Mouse (Mus musculus): ENCODE measurements around the gene Cldn18. TPM values are rescaled to one million over a fixed set of nuclear protein-coding genes. Genes with fewer than 3 reads are reported as not detected.
A peak's percentile ranks its signal among the peaks of the same experiment; 100 is the strongest.

Gene Cldn18
- polyA plus RNA-seq (2015; fragmentation: Nextera tagmentation; extraction: Ambion mirVana) = 0.09 TPM in 1 of 2 replicates, not detected in the other

DNA sequence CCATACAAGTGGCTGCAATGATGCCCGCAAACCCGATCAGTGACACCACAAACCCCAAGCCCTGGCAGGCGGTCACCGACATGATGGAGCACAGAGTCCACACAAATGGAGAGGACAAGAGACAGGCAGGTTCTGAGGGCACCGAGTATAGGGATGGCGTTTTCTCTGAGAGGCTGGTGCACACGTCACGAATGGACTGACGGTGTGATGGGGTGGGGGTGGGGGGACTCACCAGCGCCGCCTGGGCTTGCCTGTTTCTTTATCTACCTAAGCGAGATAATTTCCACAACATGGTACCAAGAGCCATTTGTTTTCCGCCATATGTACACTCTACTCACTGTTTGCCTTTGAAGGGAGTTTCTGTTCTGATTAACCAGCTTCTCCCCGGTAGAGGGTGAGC lies at the start of gene Cldn18:
Cldn18 (minus strand) TSS at position 134 of the 400 bp plus-strand sequence.
- ATAC-seq (ENCODE audit: low FRiP score, low read depth) = no peak
- Histone ChIP-seq H3K4me2 (no peak within 1 kb of the TSS), H3K27ac (replicated peaks) (no peak within 1 kb of the TSS), H3K4me3 (no peak within 1 kb of the TSS), H3K9ac (no peak within 1 kb of the TSS), H3K36me3 (no peaks in the 10 kb centered on the region), H3K9me3 (no peaks in the 10 kb centered on the region), H3K27me3 (no peaks in the 10 kb centered on the region), H3K4me1 (replicated peaks) (no peaks in the 10 kb centered on the region)
- WGBS = 91% methylated on average over 14 of the region's 14 CpGs

DNA sequence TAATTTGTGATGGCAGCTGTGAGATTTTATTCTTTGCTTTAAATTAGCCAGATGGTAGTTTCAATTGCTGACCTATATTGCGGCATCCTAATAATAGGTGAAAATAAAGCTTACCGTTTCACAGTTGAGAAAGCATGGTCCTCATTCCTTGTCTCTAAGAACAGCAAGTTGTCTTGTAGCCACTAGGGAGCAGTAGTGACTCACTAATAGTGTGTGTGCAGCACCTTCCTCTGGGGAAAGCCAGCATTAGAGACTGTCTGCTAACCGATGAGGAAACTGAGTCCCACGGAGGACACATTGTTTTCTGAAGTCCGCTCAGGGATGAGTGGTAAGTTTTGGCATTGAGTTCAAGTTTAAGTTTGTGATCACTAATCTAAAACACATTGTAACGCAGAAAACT lies 46.5 kb upstream of the Cldn18 start:
- ATAC-seq (ENCODE audit: low FRiP score, low read depth) = no peak
- H3K4me2 ChIP-seq = no peak overlapping the region
- H3K27me3 ChIP-seq = no peaks in the 10 kb centered on the region
- no peak overlapping the region for H3K27ac ChIP-seq (replicated peaks)
- WGBS = 59% methylated on average over 6 of the region's 6 CpGs
- no peaks in the 10 kb centered on the region for H3K9me3 ChIP-seq
- no peak overlapping the region for H3K9ac ChIP-seq
- H3K4me3 ChIP-seq = no peak overlapping the region
- H3K4me1 ChIP-seq (replicated peaks) = no peaks in the 10 kb centered on the region
- no peaks in the 10 kb centered on the region for H3K36me3 ChIP-seq

DNA sequence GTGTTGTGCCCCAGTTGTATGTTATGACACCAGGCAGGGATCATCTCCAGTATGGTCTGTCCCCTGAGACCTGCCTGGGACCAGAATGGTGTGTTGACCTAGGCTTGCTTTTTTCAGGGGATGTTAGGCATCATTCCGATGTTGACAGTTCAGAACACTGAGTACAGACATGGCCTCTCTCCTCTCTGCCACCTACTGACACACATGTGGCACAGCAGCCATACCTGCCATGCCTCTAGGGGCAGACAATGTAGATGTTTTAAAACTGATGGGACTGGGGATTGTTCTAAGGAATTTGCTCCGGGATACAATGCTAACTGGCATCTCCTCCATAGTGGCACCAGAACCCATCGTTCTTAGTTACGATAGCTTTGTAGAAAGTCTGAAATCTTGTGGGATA lies 33.2 kb upstream of the Cldn18 start:
- no peak overlapping the region for H3K27ac ChIP-seq (replicated peaks)
- H3K4me2 ChIP-seq = no peak overlapping the region
- H3K9me3 ChIP-seq = no peaks in the 10 kb centered on the region
- H3K27me3 ChIP-seq = 0 out of 2 replicates have a peak, but pooled peaks cover 5% of the 10 kb centered on the region
- H3K9ac ChIP-seq = no peak overlapping the region
- no peaks in the 10 kb centered on the region for H3K36me3 ChIP-seq
- WGBS = 90% methylated on average over 4 of the region's 4 CpGs
- 0 out of 2 replicates have a peak, but pooled peaks cover 1% of the 10 kb centered on the region for H3K4me1 ChIP-seq (replicated peaks)
- no peak overlapping the region for H3K4me3 ChIP-seq
- ATAC-seq (ENCODE audit: low FRiP score, low read depth) = no peak

DNA sequence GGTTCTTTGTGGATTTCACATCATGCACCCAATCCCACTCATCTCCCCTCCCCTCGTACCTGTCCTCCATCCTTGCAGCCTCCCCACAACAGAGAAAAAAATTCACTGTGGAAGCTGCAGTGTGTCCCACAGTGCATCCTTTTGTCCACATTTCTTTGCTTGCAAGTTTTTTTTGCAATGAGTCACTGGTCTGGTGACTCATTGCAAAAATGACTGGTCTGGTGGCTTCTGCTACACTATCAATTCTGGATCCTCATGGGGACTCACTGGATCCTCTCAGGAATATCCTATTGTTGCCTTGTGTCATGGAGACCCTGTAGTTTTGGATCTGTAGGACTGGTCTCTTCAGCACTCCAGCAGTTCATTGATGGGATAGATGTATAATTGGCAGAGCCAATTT lies 31.2 kb upstream of the Cldn18 start:
- 84% methylated on average over 1 of the region's 1 CpGs for WGBS
- H3K4me2 ChIP-seq = no peak overlapping the region
- H3K27ac ChIP-seq (replicated peaks) = no peak overlapping the region
- no peaks in the 10 kb centered on the region for H3K9me3 ChIP-seq
- 0 out of 2 replicates have a peak, but pooled peaks cover 5% of the 10 kb centered on the region for H3K27me3 ChIP-seq
- peaks cover 13% of the 10 kb centered on the region; the same call in 1 of the 2 replicates for H3K4me1 ChIP-seq (replicated peaks)
- no peaks in the 10 kb centered on the region for H3K36me3 ChIP-seq
- no peak overlapping the region for H3K9ac ChIP-seq
- ATAC-seq (ENCODE audit: low FRiP score, low read depth) = no peak
- H3K4me3 ChIP-seq = no peak overlapping the region

DNA sequence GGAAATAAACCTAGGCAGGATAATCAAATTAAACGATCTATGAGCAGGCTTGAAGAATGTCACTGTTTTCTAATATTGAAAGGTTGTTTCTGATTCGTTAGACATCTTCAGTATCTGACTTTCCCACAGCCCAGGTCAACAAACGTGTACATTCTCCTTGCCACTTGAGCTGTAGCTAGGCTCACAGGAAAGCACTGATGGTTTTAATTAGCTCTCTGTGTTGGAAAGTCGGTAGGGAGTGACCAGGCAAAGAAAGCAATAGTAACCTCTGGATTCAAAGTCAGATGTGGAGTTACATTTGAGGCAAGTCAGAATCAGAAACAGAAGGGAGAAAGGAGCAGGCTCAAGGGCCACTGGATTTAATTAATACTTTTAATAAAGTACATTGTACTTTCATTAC lies 30.7 kb upstream of the Cldn18 start:
- 71% methylated on average over 4 of the region's 4 CpGs for WGBS
- no peak for ATAC-seq (ENCODE audit: low FRiP score, low read depth)
- Histone ChIP-seq H3K4me3 (no peak overlapping the region), H3K27me3 (0 out of 2 replicates have a peak, but pooled peaks cover 5% of the 10 kb centered on the region), H3K4me2 (no peak overlapping the region), H3K4me1 (replicated peaks) (peaks cover 13% of the 10 kb centered on the region; the same call in 1 of the 2 replicates), H3K36me3 (no peaks in the 10 kb centered on the region), H3K27ac (replicated peaks) (no peak overlapping the region), H3K9me3 (no peaks in the 10 kb centered on the region), H3K9ac (no peak overlapping the region)

DNA sequence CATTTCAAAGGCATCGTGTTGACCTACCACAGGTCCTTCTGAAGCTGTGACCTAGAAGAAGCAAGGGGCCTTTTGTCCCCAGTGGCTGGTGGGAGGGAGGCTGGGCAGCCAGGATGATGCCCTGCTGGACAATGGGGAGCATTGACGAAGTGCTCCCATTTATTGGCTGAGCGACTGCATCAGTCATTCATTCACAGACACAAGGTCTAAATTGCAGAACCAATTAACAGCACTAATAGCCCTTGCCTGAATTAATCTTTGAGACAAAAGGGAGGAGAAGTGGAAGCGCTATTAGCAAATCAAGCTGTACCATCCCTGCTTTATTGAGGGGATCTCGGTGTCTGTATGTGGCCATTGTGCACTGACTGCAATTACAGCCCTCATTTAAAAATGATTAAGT lies 27.5 kb upstream of the Cldn18 start:
- H3K27ac ChIP-seq (replicated peaks) = no peak overlapping the region
- no peaks in the 10 kb centered on the region for H3K9me3 ChIP-seq
- ATAC-seq (ENCODE audit: low FRiP score, low read depth) = peak; percentile 59; the same call in 1 of the 2 replicates
- H3K4me2 ChIP-seq = no peak overlapping the region
- no peaks in the 10 kb centered on the region for H3K36me3 ChIP-seq
- 23% methylated on average over 5 of the region's 5 CpGs for WGBS
- H3K4me1 ChIP-seq (replicated peaks) = peaks cover 13% of the 10 kb centered on the region; the same call in 1 of the 2 replicates
- no peak overlapping the region for H3K9ac ChIP-seq
- no peak overlapping the region for H3K4me3 ChIP-seq
- H3K27me3 ChIP-seq = 0 out of 2 replicates have a peak, but pooled peaks cover 5% of the 10 kb centered on the region

DNA sequence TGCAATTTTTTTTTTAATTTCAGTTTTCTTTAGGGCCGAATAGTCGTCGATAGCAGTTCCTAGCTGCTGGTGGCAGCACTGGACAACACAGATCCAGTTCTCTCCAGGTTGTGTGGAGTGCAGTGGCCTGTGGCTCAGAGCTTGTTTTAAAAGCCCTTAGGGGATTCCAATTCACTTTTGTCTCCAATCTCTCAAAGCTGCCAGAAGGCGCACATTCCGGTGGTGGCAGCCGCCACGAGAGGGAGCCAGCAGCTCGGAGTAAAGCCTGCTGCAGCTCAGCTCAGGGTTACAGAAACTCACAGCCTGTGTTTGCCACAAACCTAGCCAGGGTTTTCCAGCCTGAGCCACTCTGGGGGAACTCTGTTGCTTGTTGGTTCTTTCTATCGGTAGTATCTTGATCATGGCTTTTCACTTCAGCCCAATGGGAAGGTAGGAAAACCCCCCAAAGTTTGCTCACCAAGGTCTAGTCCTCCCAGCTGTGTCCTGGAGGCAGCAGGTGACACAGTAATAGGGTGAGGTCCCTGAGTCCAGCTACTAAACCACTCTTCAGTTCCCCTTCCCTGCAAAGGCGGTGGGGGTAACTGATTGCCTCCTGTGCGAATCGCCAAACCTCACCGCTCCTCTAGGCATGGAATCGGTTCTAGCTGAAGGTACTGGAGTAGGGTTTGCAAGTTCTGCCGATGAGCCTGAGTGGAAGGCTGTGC lies 13.0 kb upstream of the Cldn18 start:
- Histone ChIP-seq H3K4me1 (replicated peaks) (no peaks in the 10 kb centered on the region), H3K9me3 (no peaks in the 10 kb centered on the region), H3K27me3 (0 out of 2 replicates have a peak, but pooled peaks cover 2% of the 10 kb centered on the region), H3K4me3 (no peak overlapping the region), H3K27ac (replicated peaks) (no peak overlapping the region), H3K4me2 (no peak overlapping the region), H3K9ac (no peak overlapping the region), H3K36me3 (no peaks in the 10 kb centered on the region)
- ATAC-seq (ENCODE audit: low FRiP score, low read depth) = peak; percentile 76; the same call in 1 of the 2 replicates
- WGBS = 38% methylated on average over 15 of the region's 15 CpGs

DNA sequence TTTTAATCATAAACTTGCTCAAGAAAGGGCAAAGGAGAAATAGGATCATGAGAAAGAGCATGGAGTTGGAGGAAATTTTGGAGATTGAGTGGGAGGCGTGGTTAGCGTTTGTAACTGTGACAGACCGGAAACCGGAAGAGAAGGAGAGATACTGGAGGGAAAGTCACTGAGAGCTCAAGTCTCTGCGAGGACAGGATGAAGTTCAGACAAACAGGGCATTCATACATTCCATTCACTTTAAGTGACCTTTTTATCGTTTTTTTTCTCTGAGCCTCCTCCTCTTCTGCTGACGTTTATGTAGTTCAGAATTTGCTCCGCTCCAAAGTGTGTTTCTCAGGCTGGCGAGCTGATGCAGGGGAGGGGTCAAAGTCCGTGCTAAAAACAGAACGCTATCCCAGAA lies 10.8 kb upstream of the Cldn18 start:
- no peak for ATAC-seq (ENCODE audit: low FRiP score, low read depth)
- WGBS = 74% methylated on average over 11 of the region's 11 CpGs

DNA sequence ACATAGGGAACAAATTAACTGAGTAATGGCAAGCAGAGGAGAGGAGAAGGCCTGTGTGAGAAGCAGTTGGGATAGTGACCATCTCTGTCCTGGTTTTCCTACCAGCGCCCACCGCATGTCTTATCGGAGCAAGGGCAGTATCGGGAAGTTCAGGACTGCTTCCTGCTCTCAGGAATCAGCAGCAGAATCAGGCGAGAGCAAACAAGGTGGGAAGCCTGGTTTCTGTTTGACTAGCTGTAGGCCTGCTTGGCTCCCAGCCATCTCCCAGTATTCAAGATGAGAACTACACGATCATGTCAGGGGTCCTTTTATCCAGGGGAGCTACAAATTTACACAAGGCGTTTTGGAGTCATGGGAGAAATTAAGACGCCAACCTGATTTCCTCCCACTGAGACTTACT lies 8.2 kb upstream of the Cldn18 start:
- Histone ChIP-seq H3K27me3 (0 out of 2 replicates have a peak, but pooled peaks cover 2% of the 10 kb centered on the region), H3K4me2 (no peak overlapping the region), H3K4me1 (replicated peaks) (no peaks in the 10 kb centered on the region), H3K9ac (no peak overlapping the region), H3K36me3 (no peaks in the 10 kb centered on the region), H3K4me3 (no peak overlapping the region), H3K9me3 (no peaks in the 10 kb centered on the region), H3K27ac (replicated peaks) (no peak overlapping the region)
- ATAC-seq (ENCODE audit: low FRiP score, low read depth) = no peak
- 82% methylated on average over 8 of the region's 8 CpGs for WGBS

More for the DNA sequence above, 10.8 kb upstream of the Cldn18 start:
- Histone ChIP-seq H3K9ac (no peak overlapping the region), H3K4me1 (replicated peaks) (no peaks in the 10 kb centered on the region), H3K9me3 (no peaks in the 10 kb centered on the region), H3K27me3 (0 out of 2 replicates have a peak, but pooled peaks cover 2% of the 10 kb centered on the region), H3K4me2 (no peak overlapping the region), H3K27ac (replicated peaks) (no peak overlapping the region), H3K4me3 (no peak overlapping the region), H3K36me3 (no peaks in the 10 kb centered on the region)

DNA sequence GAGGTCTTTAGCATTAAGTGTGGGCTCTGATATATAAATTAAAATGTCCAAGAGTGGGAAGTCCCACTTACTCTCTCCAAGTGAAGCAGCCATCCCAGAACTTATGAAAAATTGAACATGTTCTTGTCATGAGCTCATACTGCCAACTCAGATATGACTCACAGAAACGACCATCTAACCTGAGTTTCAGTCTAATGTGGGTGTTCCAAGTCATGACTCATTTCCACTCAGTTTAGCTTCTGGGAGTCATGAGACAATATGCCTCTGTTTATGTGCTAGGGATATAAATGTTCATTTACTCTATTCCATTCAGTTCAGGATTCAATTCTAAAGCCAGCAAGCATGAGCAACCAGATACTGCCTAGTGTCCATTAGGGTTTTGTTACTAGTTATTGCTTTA lies 2.9 kb upstream of the Cldn18 start:
- Histone ChIP-seq H3K27ac (replicated peaks) (no peak overlapping the region), H3K4me1 (replicated peaks) (no peaks in the 10 kb centered on the region), H3K9me3 (no peaks in the 10 kb centered on the region), H3K4me2 (no peak overlapping the region), H3K27me3 (no peaks in the 10 kb centered on the region), H3K4me3 (no peak overlapping the region), H3K36me3 (no peaks in the 10 kb centered on the region), H3K9ac (no peak overlapping the region)
- no peak for ATAC-seq (ENCODE audit: low FRiP score, low read depth)
- 72% methylated on average over 1 of the region's 1 CpGs for WGBS

DNA sequence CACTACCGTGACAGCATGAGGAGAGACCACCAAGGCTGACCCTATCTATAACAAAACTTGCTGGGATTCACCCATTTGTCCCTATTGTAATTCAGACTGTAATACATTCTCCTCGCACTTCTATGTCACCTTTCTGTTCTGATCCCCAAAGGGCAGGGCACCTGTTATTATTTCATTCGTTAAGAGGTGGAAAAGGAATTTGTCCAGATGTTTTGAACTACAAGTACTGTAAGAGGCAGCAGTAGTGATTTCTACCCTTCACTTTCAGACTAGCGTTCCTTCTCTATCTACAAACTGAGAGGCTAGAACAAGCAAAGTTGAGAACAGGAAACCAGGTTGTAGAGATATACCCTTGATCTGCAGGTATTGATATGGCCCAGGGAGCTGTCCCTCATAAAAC lies 6.8 kb downstream of the Cldn18 start:
- H3K4me1 ChIP-seq (replicated peaks) = no peaks in the 10 kb centered on the region
- no peaks in the 10 kb centered on the region for H3K36me3 ChIP-seq
- H3K4me2 ChIP-seq = no peak overlapping the region
- WGBS = 88% methylated on average over 4 of the region's 4 CpGs
- H3K9ac ChIP-seq = no peak overlapping the region
- H3K27ac ChIP-seq (replicated peaks) = no peak overlapping the region
- no peaks in the 10 kb centered on the region for H3K27me3 ChIP-seq
- H3K9me3 ChIP-seq = no peaks in the 10 kb centered on the region
- no peak for ATAC-seq (ENCODE audit: low FRiP score, low read depth)
- no peak overlapping the region for H3K4me3 ChIP-seq

DNA sequence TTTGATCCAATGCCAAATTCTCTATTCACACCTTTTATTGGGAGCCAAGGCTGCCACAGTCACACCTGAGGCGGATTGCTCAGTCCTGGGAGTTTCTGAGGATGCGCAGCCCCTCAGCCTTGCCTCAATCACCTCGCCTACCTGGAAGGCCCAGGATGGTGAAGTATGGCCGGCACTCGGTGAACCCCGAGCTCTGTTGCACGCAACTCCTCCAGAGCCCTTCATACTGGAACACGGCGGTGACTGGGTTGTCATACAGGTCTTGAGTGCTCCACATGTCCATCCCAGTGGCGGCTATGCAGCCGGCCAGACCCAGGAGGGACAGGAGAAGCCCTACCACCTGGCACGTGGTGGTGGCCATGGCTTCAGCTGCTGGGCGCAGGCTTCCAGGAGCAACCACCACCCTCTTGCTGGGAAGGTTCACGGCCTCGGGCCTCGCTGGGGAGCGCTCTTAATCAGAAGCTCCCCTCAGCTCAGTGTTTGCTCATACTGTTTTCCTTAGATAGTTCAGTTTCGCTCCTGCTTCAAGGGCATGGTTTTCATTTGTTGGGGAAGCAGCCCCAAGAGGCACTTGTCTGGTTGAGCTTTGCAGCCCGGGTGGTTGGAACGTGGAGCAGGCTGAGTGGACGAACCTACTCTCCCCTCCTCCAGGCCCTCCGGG lies 7.3 kb downstream of the Cldn18 start:
- H3K27ac ChIP-seq (replicated peaks) = no peak overlapping the region
- WGBS = 96% methylated on average over 22 of the region's 22 CpGs
- no peaks in the 10 kb centered on the region for H3K9me3 ChIP-seq
- no peak overlapping the region for H3K9ac ChIP-seq
- H3K4me3 ChIP-seq = no peak overlapping the region
- H3K36me3 ChIP-seq = no peaks in the 10 kb centered on the region
- no peak for ATAC-seq (ENCODE audit: low FRiP score, low read depth)
- H3K27me3 ChIP-seq = no peaks in the 10 kb centered on the region
- no peaks in the 10 kb centered on the region for H3K4me1 ChIP-seq (replicated peaks)
- no peak overlapping the region for H3K4me2 ChIP-seq
